ENCODE assay signal across 24 mouse cellular contexts in the genomic region with DNA sequence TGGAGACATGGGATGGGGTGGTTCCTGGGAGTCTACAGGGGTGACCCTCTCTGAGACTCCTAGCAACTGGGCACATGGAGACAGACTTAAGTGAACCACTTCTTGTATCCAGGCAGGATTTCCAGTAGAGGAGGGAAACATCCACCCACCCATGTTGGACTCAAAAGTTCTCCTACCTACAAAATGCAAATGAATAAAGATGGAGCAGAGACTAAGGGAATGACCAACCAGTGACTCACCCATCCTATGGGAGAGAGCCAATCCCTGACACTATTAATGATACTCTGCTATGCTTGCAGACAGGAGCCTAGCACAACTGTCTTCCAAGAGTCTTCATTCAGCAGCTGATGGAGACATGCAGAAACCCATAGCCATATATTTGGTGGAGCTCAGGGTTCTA. TPM values are rescaled to one million over a fixed set of nuclear protein-coding genes. Genes with fewer than 3 reads are reported as not detected.
A peak's percentile ranks its signal among the peaks of the same experiment; 100 is the strongest.
DNase-seq lines count a peak whose midpoint lies in the region; ATAC-seq and TF ChIP-seq lines count a peak whose summit lies in the region.
"Had no signal": no experiment of that assay in that cellular context is flagged by ENCODE, and none has a peak within 500 bp of the region (broad histone marks: within the 10 kb centered on the region; RNA-seq: fewer than 3 reads in every experiment).

No protein-coding gene starts in this region.

- H3K4me1 ChIP-seq in cerebellum, adult 2 months (ENCODE audit: control insufficient read depth, insufficient read depth, low read length), result no peaks in the 10 kb centered on the region
- H3K4me1 ChIP-seq: embryonic facial prominence, embryonic 12.5 days; forebrain, embryonic 10.5 days had no signal

- DNase-seq in frontal cortex, postnatal 14 days (ENCODE audit: low spot score in 2 of 2), result no peak
- DNase-seq in right cerebral cortex, adult 18-20 months, result peak; percentile 32
- no peak for DNase-seq in right cerebral cortex, postnatal 14 days
- peak; percentile 34 for DNase-seq in NIH3T3 (ENCODE audit: low read depth)
- DNase-seq in cerebellum, adult 2 months, result no peak
- DNase-seq: adrenal gland, adult 2 months; adrenal gland, postnatal 10 days; adrenal gland, postnatal 25 days; B cell, adult 2 months; cerebellum, adult 11-12 months; cerebellum, adult 8-10 months; cerebellum, adult 9-11 months; cerebellum, postnatal 14 days; cerebellum, postnatal 36 days; embryo, embryonic 11 days had no signal

- TF ChIP-seq CTCF in cerebellum, adult 2 months (IDR thresholded peaks at IDR 0.05; ENCODE audit: borderline replicate concordance, insufficient read depth, low read depth, low read length), result no peak

- no peak for TF ChIP-seq POLR2A in cerebellum, adult 2 months (IDR thresholded peaks at IDR 0.05; ENCODE audit: borderline replicate concordance, insufficient read depth, low read length)

- no peak overlapping the region for H3K27ac ChIP-seq in cerebellum, adult 2 months (ENCODE audit: insufficient read depth, low read length)
- H3K27ac ChIP-seq: embryonic facial prominence, embryonic 12.5 days; forebrain, embryonic 10.5 days had no signal

- peak; percentile 92 for ATAC-seq in frontal cortex, adult (ENCODE audit: low TSS enrichment)
- 0 out of 2 replicates have a peak, but pooled peaks have one; percentile 13 for ATAC-seq in monocyte, adult 5-6 weeks (replicated peaks; ENCODE audit: insufficient number of reproducible peaks, low FRiP score, low TSS enrichment, poor library complexity, severe bottlenecking)
- no peak for ATAC-seq in erythroid progenitor cell, adult 5-6 weeks (replicated peaks; ENCODE audit: low FRiP score, poor library complexity, severe bottlenecking)
- ATAC-seq: CD4-positive, CD25-positive, alpha-beta regulatory T cell, adult 4 months; forebrain, embryonic 14.5 days; forebrain, embryonic 16.5 days had no signal

- no peaks in the 10 kb centered on the region for H3K27me3 ChIP-seq in cerebellum, adult 2 months (ENCODE audit: control insufficient read depth, insufficient read depth, low read length)
- H3K27me3 ChIP-seq: CH12.LX; embryonic facial prominence, embryonic 12.5 days had no signal

- H3K4me3 ChIP-seq in cerebellum, adult 2 months (replicated peaks; ENCODE audit: insufficient read depth, low read depth, low read length), result no peak overlapping the region
- H3K4me3 ChIP-seq: embryonic facial prominence, embryonic 12.5 days; forebrain, embryonic 10.5 days had no signal

RNA-seq across cellular contexts. Expression of gene Bmt2, which starts 29.5 kb away (rescaled TPM):
- total RNA-seq in monocyte, adult 5-6 weeks (2017), result 20.1 to 33.6 TPM (median 23.4 TPM) in 3 replicates
- 2.9 and 4.0 TPM in 2 replicates for total RNA-seq in erythroid progenitor cell, adult 5-6 weeks (2015; ENCODE audit: low replicate concordance)
- 5.9 and 6.2 TPM in 2 replicates for total RNA-seq in erythroid progenitor cell, adult 5-6 weeks (2017; ENCODE audit: low replicate concordance)
- polyA plus RNA-seq in cerebellum, adult 2 months (2012; rRNA removed), result 13.2 and 13.3 TPM in 2 replicates

RNA-seq across cellular contexts. Expression of gene Tmem168, which starts 40.4 kb away (rescaled TPM):
- 46.7 to 82.2 TPM (median 53.1 TPM) in 3 replicates for total RNA-seq in monocyte, adult 5-6 weeks (2017)
- total RNA-seq in erythroid progenitor cell, adult 5-6 weeks (2015; ENCODE audit: low replicate concordance), result 13.0 and 13.3 TPM in 2 replicates
- total RNA-seq in erythroid progenitor cell, adult 5-6 weeks (2017; ENCODE audit: low replicate concordance), result 2.3 and 11.0 TPM in 2 replicates
- polyA plus RNA-seq in cerebellum, adult 2 months (2012; rRNA removed), result 9.0 and 9.3 TPM in 2 replicates

Comparison
In these comparisons a context has a peak if more than half of its experiments do, and no peak if none do; other contexts are left out.
1. DNase-seq: peak in right cerebral cortex, adult 18-20 months (single experiment) and NIH3T3 (single experiment); none in frontal cortex, postnatal 14 days (0 of 2), right cerebral cortex, postnatal 14 days (single experiment) and cerebellum, adult 2 months (0 of 2).